Mouse (Mus musculus) embryonic stem cell, embryonic (primary cell): ENCODE results near the gene Pde6d.

ENCODE experiments used
- CTCF ChIA-PET, 4 experiments: fragments of 300-600 bp in 2 of 4; fragments of 350-600 bp in 2 of 4; sonication (Branson Sonifier 250); formaldehyde crosslinking; loops; one replicate each; lab custom pipeline; 2022; ENCODE audit warnings: inconsistent platforms in 2 of 4; lab: Charles Lee
- POLR2A ChIA-PET, 4 experiments: fragments of 300-600 bp in 2 of 4; fragments of 350-600 bp in 2 of 4; sonication (Branson Sonifier 250); formaldehyde crosslinking; loops; one replicate each; lab custom pipeline; 2022; ENCODE audit warnings: antibody characterized with exemption in 4 of 4, inconsistent platforms in 1 of 4; lab: Charles Lee

The Pde6d gene

GRCm38 (mm10) chr1:86582451-86583096 lies at the start of gene Pde6d, which contains the start of gene Cops7b:
Pde6d (minus strand) TSS chr1:86582629.
Cops7b (plus strand) TSS chr1:86582904.
- POLR2A ChIA-PET: interaction anchor here in 3 of 4 experiments (0.6 to 2.2 kb wide), 48 partner anchors 9 to 1173 kb away, joined by 3 to 34 read pairs (median 4); partner anchors contain the start of genes Ncl (in 3 of the 3), Ptma (in 3 of the 3) and Atg16l1 (in 1 of the 3)
- CTCF ChIA-PET: interaction anchor here in 2 of 4 experiments (0.6 to 1.5 kb wide), 5 partner anchors 16 to 193 kb away, joined by 3 to 6 read pairs (median 4); no protein-coding TSS in a partner anchor

GRCm38 (mm10) chr1:86630527-86630926 lies 48.1 kb upstream of the Pde6d start:
- CTCF ChIA-PET: interaction anchor here in 2 of 4 experiments (1.0 to 1.7 kb wide), 4 partner anchors 12 to 20 kb away, joined by 3 to 6 read pairs (median 4); no protein-coding TSS in a partner anchor
- POLR2A ChIA-PET: interaction anchor here in 2 of 4 experiments (1.0 to 1.8 kb wide), 5 partner anchors 11 to 104 kb away, joined by 3 to 6 read pairs (median 4); partner anchors contain the start of gene Ptma (in 1 of the 2)

- ChIA-PET POLR2A (interaction anchor here in 3 of 4 experiments (1.0 to 1.8 kb wide), 5 partner anchors 11 to 102 kb away, joined by 3 to 5 read pairs (median 4); no protein-coding TSS in a partner anchor), CTCF (interaction anchor here in 3 of 4 experiments (0.7 to 1.7 kb wide), 5 partner anchors 12 to 229 kb away, joined by 3 to 6 read pairs (median 3); no protein-coding TSS in a partner anchor)
These were observed 47.5 kb upstream of the Pde6d start for GRCm38 (mm10) chr1:86629936-86630335.

GRCm38 (mm10) chr1:86628270-86628669 lies 45.8 kb upstream of the Pde6d start:
- ChIA-PET POLR2A (interaction anchor here in 2 of 4 experiments (0.6 kb wide), 3 partner anchors 30 to 1860 kb away, joined by 3 to 6 read pairs (median 3); no protein-coding TSS in a partner anchor), CTCF (interaction anchor here in 2 of 4 experiments (0.6 to 2.1 kb wide), 2 partner anchors 10 to 124 kb away, joined by 3 to 4 read pairs; no protein-coding TSS in a partner anchor)

- CTCF ChIA-PET: interaction anchor here in 2 of 4 experiments (0.5 to 1.2 kb wide), 3 partner anchors 74 to 291 kb away, joined by 3 to 4 read pairs (median 3); no protein-coding TSS in a partner anchor
- POLR2A ChIA-PET: no interaction called here
These were observed 40.9 kb upstream of the Pde6d start for GRCm38 (mm10) chr1:86623001-86624000.

GRCm38 (mm10) chr1:86622296-86622695 lies 39.9 kb upstream of the Pde6d start:
- ChIA-PET POLR2A (interaction anchor here in 1 of 4 experiments (1.3 kb wide), 1 partner anchor 12 kb away, joined by 4 read pairs; no protein-coding TSS in a partner anchor), CTCF (interaction anchor here in 2 of 4 experiments (0.8 to 1.2 kb wide), 4 partner anchors 10 to 233 kb away, joined by 3 to 5 read pairs (median 4); no protein-coding TSS in a partner anchor)

- CTCF ChIA-PET: interaction anchor here (0.5 to 1.9 kb wide), 44 partner anchors 9 to 1269 kb away, joined by 3 to 21 read pairs (median 4); no protein-coding TSS in a partner anchor
- POLR2A ChIA-PET: interaction anchor here in 2 of 4 experiments (0.5 to 0.9 kb wide), 2 partner anchors 16 to 438 kb away, joined by 3 read pairs; no protein-coding TSS in a partner anchor
These were observed 36.2 kb upstream of the Pde6d start for GRCm38 (mm10) chr1:86618454-86619125.

- POLR2A ChIA-PET: interaction anchor here in 1 of 4 experiments (1.3 kb wide), 1 partner anchor 38 kb away, joined by 3 read pairs; no protein-coding TSS in a partner anchor
- CTCF ChIA-PET: interaction anchor here in 2 of 4 experiments (0.6 to 2.1 kb wide), 6 partner anchors 11 to 445 kb away, joined by 3 to 6 read pairs (median 4); no protein-coding TSS in a partner anchor
These were observed 31.8 kb upstream of the Pde6d start for GRCm38 (mm10) chr1:86614269-86614668.

- POLR2A ChIA-PET: interaction anchor here in 3 of 4 experiments (0.5 to 1.4 kb wide), 7 partner anchors 9 to 573 kb away, joined by 3 to 5 read pairs (median 3); partner anchors contain the start of genes Pde6d (in 1 of the 3) and Ptma (in 1 of the 3)
These were observed 29.7 kb upstream of the Pde6d start for GRCm38 (mm10) chr1:86612081-86612480.

GRCm38 (mm10) chr1:86610954-86611353 lies 28.5 kb upstream of the Pde6d start:
- ChIA-PET POLR2A (interaction anchor here in 1 of 4 experiments (0.6 to 1.3 kb wide), 3 partner anchors 74 to 252 kb away, joined by 3 to 4 read pairs (median 3); partner anchors contain the start of genes Ncl and Ptma), CTCF (interaction anchor here in 1 of 4 experiments (1.7 to 3.2 kb wide), 2 partner anchors 12 to 110 kb away, joined by 4 to 13 read pairs; no protein-coding TSS in a partner anchor)

More at GRCm38 (mm10) chr1:86612081-86612480, 29.7 kb upstream of the Pde6d start:
- CTCF ChIA-PET: interaction anchor here (0.6 to 3.2 kb wide), 19 partner anchors 10 to 636 kb away, joined by 3 to 13 read pairs (median 3); no protein-coding TSS in a partner anchor

GRCm38 (mm10) chr1:86600117-86600516 lies 17.7 kb upstream of the Pde6d start:
- CTCF ChIA-PET: interaction anchor here in 3 of 4 experiments (0.6 to 2.2 kb wide), 4 partner anchors 13 to 194 kb away, joined by 3 to 8 read pairs (median 3); no protein-coding TSS in a partner anchor
- POLR2A ChIA-PET: interaction anchor here in 2 of 4 experiments (0.6 to 1.9 kb wide), 4 partner anchors 13 to 240 kb away, joined by 3 to 5 read pairs (median 4); partner anchors contain the start of genes Ncl (in 1 of the 2) and Ptma (in 1 of the 2)

- POLR2A ChIA-PET: interaction anchor here (0.6 to 1.9 kb wide), 11 partner anchors 10 to 436 kb away, joined by 3 to 5 read pairs (median 3); partner anchors contain the start of genes Ncl (in 1 of the 4), Pde6d (in 1 of the 4) and Ptma (in 1 of the 4)
These were observed 16.1 kb upstream of the Pde6d start for GRCm38 (mm10) chr1:86598516-86598915.

GRCm38 (mm10) chr1:86596512-86596911 lies 14.1 kb upstream of the Pde6d start:
- ChIA-PET POLR2A (interaction anchor here in 3 of 4 experiments (0.6 to 1.8 kb wide), 7 partner anchors 10 to 115 kb away, joined by 3 to 5 read pairs (median 4); partner anchors contain the start of genes Pde6d (in 1 of the 3) and Ptma (in 1 of the 3)), CTCF (interaction anchor here in 1 of 4 experiments (0.6 kb wide), 1 partner anchor 11 kb away, joined by 4 read pairs; no protein-coding TSS in a partner anchor)

More at GRCm38 (mm10) chr1:86598516-86598915, 16.1 kb upstream of the Pde6d start:
- CTCF ChIA-PET: interaction anchor here (0.5 to 2.3 kb wide), 28 partner anchors 10 to 1440 kb away, joined by 3 to 13 read pairs (median 4); partner anchors contain the start of genes Cops7b (in 1 of the 4), Nppc (in 1 of the 4) and Pde6d (in 1 of the 4)

GRCm38 (mm10) chr1:86595315-86595714 lies 12.9 kb upstream of the Pde6d start:
- CTCF ChIA-PET: no interaction called here
- POLR2A ChIA-PET: interaction anchor here in 2 of 4 experiments (1.0 to 1.8 kb wide), 5 partner anchors 8 to 114 kb away, joined by 3 to 5 read pairs (median 4); partner anchors contain the start of genes Pde6d (in 1 of the 2) and Ptma (in 1 of the 2)

GRCm38 (mm10) chr1:86594539-86594938 lies 12.1 kb upstream of the Pde6d start:
- ChIA-PET CTCF (no interaction called here), POLR2A (interaction anchor here in 1 of 4 experiments (1.8 kb wide), 1 partner anchor 68 kb away, joined by 5 read pairs; the partner anchor contains the start of gene Ptma)
